Mouse (Mus musculus) liver, postnatal 0 days (tissue): ENCODE measurements around the gene Prkaa1.

Source experiments
- CTCF ChIP-seq: sonication (generic); IDR thresholded peaks from 2 replicates; pipeline ENCODE4 v1.5.1; 2016; ENCODE audit warnings: antibody characterized with exemption, low read depth
- EP300 ChIP-seq: IDR thresholded peaks from 2 replicates; pipeline ENCODE4 v1.6.1; 2016; ENCODE audit warnings: antibody characterized with exemption, low read depth, mild to moderate bottlenecking

GRCm38 (mm10) chr15:5186293-5186675, 42.6 kb downstream of the Prkaa1 start:
- TF ChIP-seq CTCF: no peak
- TF ChIP-seq EP300: no peak
